Mouse (Mus musculus) erythroblast, embryonic 14.5 days (primary cell): Measurements from ENCODE around the gene Tpd52l2.

Source experiments
- GATA1 ChIP-seq: IDR thresholded peaks from 2 replicates; pipeline ENCODE4 v1.6.1; 2012; ENCODE audit warnings: low read length, inconsistent platforms, mixed read lengths
- TAL1 ChIP-seq: IDR thresholded peaks from 3 replicates; pipeline ENCODE4 v1.6.1; 2012; ENCODE audit warnings: low read length, inconsistent platforms, mixed read lengths

DNA sequence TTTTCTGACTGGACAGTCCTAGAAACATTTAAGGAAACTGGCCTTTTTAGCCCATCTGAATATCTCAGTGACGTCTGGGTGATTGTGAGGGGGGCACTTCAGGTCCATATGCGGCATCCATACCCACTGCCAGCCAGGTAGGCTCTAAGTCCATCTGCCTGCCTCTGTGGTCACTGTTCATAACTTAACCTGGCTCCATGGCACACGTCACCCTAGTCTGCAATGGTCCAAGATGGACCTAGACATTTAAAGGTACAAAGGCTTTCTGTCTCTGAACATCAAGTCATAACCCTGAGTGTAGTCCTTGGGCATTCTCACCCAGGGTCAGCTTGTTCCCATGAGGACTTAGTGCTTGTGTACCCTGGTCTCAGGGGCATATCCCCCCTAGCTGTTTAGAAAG, 70.4 kb downstream of the Tpd52l2 start:
- TF ChIP-seq TAL1 (no peak), GATA1 (no peak)
